Mouse (Mus musculus): ENCODE data around the gene Cabin1. TPM values are rescaled to one million over a fixed set of nuclear protein-coding genes. Genes with fewer than 3 reads are reported as not detected.

Cabin1 gene
- 29.4 TPM for polyA plus RNA-seq (2015; fragmentation: Illumina TruSeq; extraction: RNeasy Lipid Tissue Mini Kit (QIAGEN cat#74804); ENCODE audit: low read depth, low replicate concordance)

GRCm38 (mm10) chr10:75763682-75764518 is at the start of gene Cabin1:
TSS of gene Cabin1 (minus strand) at chr10:75764341.

DNA sequence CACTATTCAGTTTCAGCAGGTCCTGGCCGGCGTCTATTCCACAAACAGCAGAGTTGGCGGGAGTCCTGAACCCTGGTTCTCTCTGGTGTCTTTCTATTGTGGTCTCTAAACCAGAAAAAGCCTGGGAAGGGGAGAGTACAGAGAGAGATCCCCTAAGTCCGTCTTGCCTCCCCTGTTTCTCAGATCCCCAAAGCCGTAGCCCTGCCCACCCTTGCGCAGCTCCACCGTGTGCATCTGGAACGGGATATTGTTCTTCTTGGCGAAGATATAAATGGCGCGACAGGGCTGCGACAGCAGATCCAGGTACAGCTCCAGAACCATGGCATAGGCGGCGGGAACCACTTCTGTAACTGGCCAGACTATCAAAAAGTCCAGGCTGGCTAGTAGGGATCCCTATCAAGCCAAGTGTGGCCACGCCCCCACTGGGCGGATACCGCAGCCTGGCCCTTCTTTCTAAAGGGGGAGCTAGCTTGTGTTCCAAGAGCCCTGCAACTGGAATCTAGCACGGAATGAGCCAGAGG is 34.1 kb upstream of the Cabin1 start, which contains the start of gene Gstt1:
Gene Gstt1, minus strand, starts transcription at position 409 of the 521 bp plus-strand sequence.

GRCm38 (mm10) chr10:75780769-75781578 is 16.8 kb upstream of the Cabin1 start, which contains the start of the genes Gm20441 and Gstt3:
TSS of gene Gm20441 (minus strand) at chr10:75780954.
TSS of gene Gstt3 (minus strand) at chr10:75781414.

GRCm38 (mm10) chr10:75772795-75773664 is 8.9 kb upstream of the Cabin1 start, which contains the start of gene Ddt:
TSS of gene Ddt (minus strand) at chr10:75773414.

GRCm38 (mm10) chr10:75643741-75644343 is 120.3 kb downstream of the Cabin1 start, which contains the start of gene Susd2:
TSS of gene Susd2 (minus strand) at chr10:75644008.

Other genes with a start within 250 kb of the Cabin1 start
- 88.6 TPM for gene Snrpd3, start 246.8 kb downstream of the Cabin1 start, polyA plus RNA-seq (2015; fragmentation: Illumina TruSeq; extraction: RNeasy Lipid Tissue Mini Kit (QIAGEN cat#74804); ENCODE audit: low read depth, low replicate concordance)
- gene Gucd1, start 246.4 kb downstream of the Cabin1 start, polyA plus RNA-seq (2015; fragmentation: Illumina TruSeq; extraction: RNeasy Lipid Tissue Mini Kit (QIAGEN cat#74804); ENCODE audit: low read depth, low replicate concordance), result 20.7 TPM
- gene Lrrc75b, start 204.0 kb downstream of the Cabin1 start, polyA plus RNA-seq (2015; fragmentation: Illumina TruSeq; extraction: RNeasy Lipid Tissue Mini Kit (QIAGEN cat#74804); ENCODE audit: low read depth, low replicate concordance), result 12.3 TPM
- gene Ggt1, start 202.7 kb downstream of the Cabin1 start, polyA plus RNA-seq (2015; fragmentation: Illumina TruSeq; extraction: RNeasy Lipid Tissue Mini Kit (QIAGEN cat#74804); ENCODE audit: low read depth, low replicate concordance), result 4.5 TPM
- gene Ggt5, start 175.0 kb downstream of the Cabin1 start, polyA plus RNA-seq (2015; fragmentation: Illumina TruSeq; extraction: RNeasy Lipid Tissue Mini Kit (QIAGEN cat#74804); ENCODE audit: low read depth, low replicate concordance), result 2.2 TPM
- 7.7 TPM for gene Susd2, start 120.3 kb downstream of the Cabin1 start, polyA plus RNA-seq (2015; fragmentation: Illumina TruSeq; extraction: RNeasy Lipid Tissue Mini Kit (QIAGEN cat#74804); ENCODE audit: low read depth, low replicate concordance)
- gene Ddt, start 9.1 kb upstream of the Cabin1 start, polyA plus RNA-seq (2015; fragmentation: Illumina TruSeq; extraction: RNeasy Lipid Tissue Mini Kit (QIAGEN cat#74804); ENCODE audit: low read depth, low replicate concordance), result 156 TPM
- gene Gm20441, start 16.6 kb upstream of the Cabin1 start, polyA plus RNA-seq (2015; fragmentation: Illumina TruSeq; extraction: RNeasy Lipid Tissue Mini Kit (QIAGEN cat#74804); ENCODE audit: low read depth, low replicate concordance), result not detected
- gene Gstt3, start 17.1 kb upstream of the Cabin1 start, polyA plus RNA-seq (2015; fragmentation: Illumina TruSeq; extraction: RNeasy Lipid Tissue Mini Kit (QIAGEN cat#74804); ENCODE audit: low read depth, low replicate concordance), result 5.8 TPM
- gene Gstt1, start 34.2 kb upstream of the Cabin1 start, polyA plus RNA-seq (2015; fragmentation: Illumina TruSeq; extraction: RNeasy Lipid Tissue Mini Kit (QIAGEN cat#74804); ENCODE audit: low read depth, low replicate concordance), result 28.5 TPM
- not detected for gene Gstt4, start 58.2 kb upstream of the Cabin1 start, polyA plus RNA-seq (2015; fragmentation: Illumina TruSeq; extraction: RNeasy Lipid Tissue Mini Kit (QIAGEN cat#74804); ENCODE audit: low read depth, low replicate concordance)
- gene Gstt2, start 73.1 kb upstream of the Cabin1 start, polyA plus RNA-seq (2015; fragmentation: Illumina TruSeq; extraction: RNeasy Lipid Tissue Mini Kit (QIAGEN cat#74804); ENCODE audit: low read depth, low replicate concordance), result 4.0 TPM
- 528 TPM for gene Mif, start 95.9 kb upstream of the Cabin1 start, polyA plus RNA-seq (2015; fragmentation: Illumina TruSeq; extraction: RNeasy Lipid Tissue Mini Kit (QIAGEN cat#74804); ENCODE audit: low read depth, low replicate concordance)
- gene Derl3, start 129.1 kb upstream of the Cabin1 start, polyA plus RNA-seq (2015; fragmentation: Illumina TruSeq; extraction: RNeasy Lipid Tissue Mini Kit (QIAGEN cat#74804); ENCODE audit: low read depth, low replicate concordance), result 2.9 TPM
- 82.4 TPM for gene Smarcb1, start 157.3 kb upstream of the Cabin1 start, polyA plus RNA-seq (2015; fragmentation: Illumina TruSeq; extraction: RNeasy Lipid Tissue Mini Kit (QIAGEN cat#74804); ENCODE audit: low read depth, low replicate concordance)
- 417 TPM for gene Chchd10, start 168.8 kb upstream of the Cabin1 start, polyA plus RNA-seq (2015; fragmentation: Illumina TruSeq; extraction: RNeasy Lipid Tissue Mini Kit (QIAGEN cat#74804); ENCODE audit: low read depth, low replicate concordance)
- gene Mmp11, start 172.2 kb upstream of the Cabin1 start, polyA plus RNA-seq (2015; fragmentation: Illumina TruSeq; extraction: RNeasy Lipid Tissue Mini Kit (QIAGEN cat#74804); ENCODE audit: low read depth, low replicate concordance), result 2.2 TPM
- 1.7 TPM for gene Gm867, start 176.3 kb upstream of the Cabin1 start, polyA plus RNA-seq (2015; fragmentation: Illumina TruSeq; extraction: RNeasy Lipid Tissue Mini Kit (QIAGEN cat#74804); ENCODE audit: low read depth, low replicate concordance)
- gene Vpreb3, start 178.7 kb upstream of the Cabin1 start, polyA plus RNA-seq (2015; fragmentation: Illumina TruSeq; extraction: RNeasy Lipid Tissue Mini Kit (QIAGEN cat#74804); ENCODE audit: low read depth, low replicate concordance), result not detected
- not detected for gene Gm5134, start 190.2 kb upstream of the Cabin1 start, polyA plus RNA-seq (2015; fragmentation: Illumina TruSeq; extraction: RNeasy Lipid Tissue Mini Kit (QIAGEN cat#74804); ENCODE audit: low read depth, low replicate concordance)

Data from brain, adult 10 weeks (tissue).